In the genomic region with DNA sequence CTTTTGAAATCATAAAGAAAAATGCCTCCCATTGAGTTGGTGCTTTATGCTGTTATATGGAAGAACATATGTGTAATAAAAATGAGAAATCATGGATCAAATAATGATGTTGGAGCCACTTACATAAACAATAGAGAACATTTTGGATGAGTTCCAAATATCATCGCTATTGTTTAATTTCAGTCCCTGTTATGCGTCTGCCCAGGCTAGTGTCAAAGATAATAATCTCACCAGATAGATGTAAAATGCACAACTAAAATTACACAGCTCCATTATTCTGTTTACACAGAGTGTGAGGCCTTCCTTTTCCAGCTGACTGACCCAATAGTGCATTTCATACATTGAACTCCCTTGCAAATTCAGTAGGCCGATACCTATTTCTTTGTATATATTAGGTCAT, we compare ENCODE assay signal across 23 mouse cellular contexts.
"Had no signal": no experiment of that assay in that cellular context is flagged by ENCODE, and none has a peak within 500 bp of the region (broad histone marks: within the 10 kb centered on the region; RNA-seq: fewer than 3 reads in every experiment).

No protein-coding gene starts in this region.

- H3K27me3 ChIP-seq: heart, embryonic 12.5 days; hindbrain, embryonic 12.5 days; intestine, embryonic 15.5 days; limb, embryonic 13.5 days had no signal

- ATAC-seq: hindbrain, embryonic 16.5 days; inflammation-experienced regulatory T-cells, adult 6 months; intestine, embryonic 15.5 days; intestine, postnatal 0 days had no signal

- H3K4me3 ChIP-seq: gastrocnemius, adult 2 months; heart, embryonic 10.5 days; heart, embryonic 12.5 days; hindbrain, embryonic 10.5 days; hindbrain, embryonic 12.5 days; intestine, embryonic 15.5 days; layer of hippocampus, adult 2 months; limb, embryonic 13.5 days had no signal

- H3K4me2 ChIP-seq: heart, embryonic 12.5 days; hindbrain, embryonic 12.5 days; hindbrain, embryonic 14.5 days; intestine, embryonic 15.5 days; limb, embryonic 13.5 days had no signal

- H3K36me3 ChIP-seq: heart, embryonic 10.5 days; heart, embryonic 12.5 days; hindbrain, embryonic 10.5 days; hindbrain, embryonic 12.5 days; intestine, embryonic 15.5 days; limb, embryonic 13.5 days had no signal

- H3K9me3 ChIP-seq: heart, embryonic 10.5 days; heart, embryonic 12.5 days; hindbrain, embryonic 10.5 days; hindbrain, embryonic 12.5 days; intestine, embryonic 15.5 days; limb, embryonic 13.5 days had no signal

- DNase-seq: gastrocnemius, adult 2 months; gastrocnemius, postnatal 10 days; gastrocnemius, postnatal 25 days; heart, adult 18-20 months; heart, postnatal 10 days; heart, postnatal 4 days; kidney, adult 18-20 months; kidney, adult 8-10 months; kidney, postnatal 10 days; kidney, postnatal 25 days; kidney, postnatal 4 days; left cerebral cortex, postnatal 4 days had no signal

- H3K27ac ChIP-seq: gastrocnemius, adult 2 months; heart, embryonic 10.5 days; hindbrain, embryonic 10.5 days; hindbrain, embryonic 12.5 days; hindbrain, embryonic 14.5 days; intestine, embryonic 15.5 days; layer of hippocampus, adult 2 months; limb, embryonic 13.5 days had no signal

- H3K9ac ChIP-seq: heart, embryonic 12.5 days; hindbrain, embryonic 12.5 days; hindbrain, embryonic 14.5 days; intestine, embryonic 15.5 days; limb, embryonic 13.5 days had no signal

- H3K4me1 ChIP-seq: intestine, embryonic 15.5 days; limb, embryonic 13.5 days had no signal
